Mouse (Mus musculus): ENCODE data around the gene Dnajc6. TPM values are rescaled to one million over a fixed set of nuclear protein-coding genes. Genes with fewer than 3 reads are reported as not detected.

Gene Dnajc6
- polyA plus RNA-seq, 1 experiment from 2014 or later: 0.81 TPM

- TF ChIP-seq CTCF (IDR thresholded peaks at IDR 0.05; ENCODE audit: low read depth): no peak
- H3K4me2 ChIP-seq (replicated peaks; ENCODE audit: low read depth): no peak overlapping the region
- H3K36me3 ChIP-seq (ENCODE audit: control insufficient read depth, insufficient read depth, low read length): no peaks in the 10 kb centered on the region
- H3K4me1 ChIP-seq (replicated peaks; ENCODE audit: control insufficient read depth, insufficient read depth): no peaks in the 10 kb centered on the region
- H3K27me3 ChIP-seq (ENCODE audit: control insufficient read depth, insufficient read depth, low read length): no peaks in the 10 kb centered on the region
- ATAC-seq (ENCODE audit: low FRiP score, low TSS enrichment): no peak
- H3K4me3 ChIP-seq (ENCODE audit: low read depth, low read length): no peak overlapping the region
- no peak for DNase-seq (ENCODE audit: low spot score)
- no peak overlapping the region for H3K9ac ChIP-seq (ENCODE audit: low read length)
- no peaks in the 10 kb centered on the region for H3K9me3 ChIP-seq (ENCODE audit: control insufficient read depth, low read length)
- H3K27ac ChIP-seq (replicated peaks): no peak overlapping the region
- 90% methylated on average over 8 of the region's 8 CpGs for WGBS
Observed at GRCm38 (mm10) chr4:101457176-101457575, 39.3 kb upstream of the Dnajc6 start.

- Histone ChIP-seq H3K4me1 (replicated peaks; ENCODE audit: control insufficient read depth, insufficient read depth) (no peaks in the 10 kb centered on the region), H3K9ac (ENCODE audit: low read length) (no peak overlapping the region), H3K27ac (replicated peaks) (no peak overlapping the region), H3K9me3 (ENCODE audit: control insufficient read depth, low read length) (no peaks in the 10 kb centered on the region), H3K36me3 (ENCODE audit: control insufficient read depth, insufficient read depth, low read length) (no peaks in the 10 kb centered on the region), H3K27me3 (ENCODE audit: control insufficient read depth, insufficient read depth, low read length) (no peaks in the 10 kb centered on the region), H3K4me2 (replicated peaks; ENCODE audit: low read depth) (no peak overlapping the region), H3K4me3 (ENCODE audit: low read depth, low read length) (no peak overlapping the region)
- 34% methylated on average over 2 of the region's 2 CpGs for WGBS
- ATAC-seq (ENCODE audit: low FRiP score, low TSS enrichment) (peak; percentile 6; the same call in 1 of the 2 replicates), DNase-seq (ENCODE audit: low spot score) (peak; percentile 54)
- TF ChIP-seq EP300 (optimal IDR thresholded peaks at IDR 0.05): no peak
- peak; percentile 82 for TF ChIP-seq CTCF (IDR thresholded peaks at IDR 0.05; ENCODE audit: low read depth)
Observed at GRCm38 (mm10) chr4:101458341-101458740, 38.1 kb upstream of the Dnajc6 start.

GRCm38 (mm10) chr4:101459358-101459757 lies 37.1 kb upstream of the Dnajc6 start:
- H3K4me1 ChIP-seq (replicated peaks; ENCODE audit: control insufficient read depth, insufficient read depth): no peaks in the 10 kb centered on the region
- no peak overlapping the region for H3K27ac ChIP-seq (replicated peaks)
- H3K27me3 ChIP-seq (ENCODE audit: control insufficient read depth, insufficient read depth, low read length): no peaks in the 10 kb centered on the region
- H3K4me2 ChIP-seq (replicated peaks; ENCODE audit: low read depth): no peak overlapping the region
- H3K36me3 ChIP-seq (ENCODE audit: control insufficient read depth, insufficient read depth, low read length): no peaks in the 10 kb centered on the region
- no peak for ATAC-seq (ENCODE audit: low FRiP score, low TSS enrichment)
- no peak for DNase-seq (ENCODE audit: low spot score)
- TF ChIP-seq EP300 (optimal IDR thresholded peaks at IDR 0.05) (no peak), CTCF (IDR thresholded peaks at IDR 0.05; ENCODE audit: low read depth) (no peak)
- no peak overlapping the region for H3K9ac ChIP-seq (ENCODE audit: low read length)
- 79% methylated on average over 4 of the region's 4 CpGs for WGBS
- no peaks in the 10 kb centered on the region for H3K9me3 ChIP-seq (ENCODE audit: control insufficient read depth, low read length)
- no peak overlapping the region for H3K4me3 ChIP-seq (ENCODE audit: low read depth, low read length)

GRCm38 (mm10) chr4:101460114-101460513 lies 36.3 kb upstream of the Dnajc6 start:
- WGBS: 75% methylated on average over 1 of the region's 1 CpGs
- no peaks in the 10 kb centered on the region for H3K9me3 ChIP-seq (ENCODE audit: control insufficient read depth, low read length)
- no peak for TF ChIP-seq CTCF (IDR thresholded peaks at IDR 0.05; ENCODE audit: low read depth)
- no peak for TF ChIP-seq EP300 (optimal IDR thresholded peaks at IDR 0.05)
- no peaks in the 10 kb centered on the region for H3K36me3 ChIP-seq (ENCODE audit: control insufficient read depth, insufficient read depth, low read length)
- ATAC-seq (ENCODE audit: low FRiP score, low TSS enrichment): no peak
- H3K9ac ChIP-seq (ENCODE audit: low read length): no peak overlapping the region
- H3K27me3 ChIP-seq (ENCODE audit: control insufficient read depth, insufficient read depth, low read length): no peaks in the 10 kb centered on the region
- no peak for DNase-seq (ENCODE audit: low spot score)
- H3K4me1 ChIP-seq (replicated peaks; ENCODE audit: control insufficient read depth, insufficient read depth): no peaks in the 10 kb centered on the region
- H3K4me3 ChIP-seq (ENCODE audit: low read depth, low read length): no peak overlapping the region
- H3K27ac ChIP-seq (replicated peaks): no peak overlapping the region
- H3K4me2 ChIP-seq (replicated peaks; ENCODE audit: low read depth): no peak overlapping the region

DNA sequence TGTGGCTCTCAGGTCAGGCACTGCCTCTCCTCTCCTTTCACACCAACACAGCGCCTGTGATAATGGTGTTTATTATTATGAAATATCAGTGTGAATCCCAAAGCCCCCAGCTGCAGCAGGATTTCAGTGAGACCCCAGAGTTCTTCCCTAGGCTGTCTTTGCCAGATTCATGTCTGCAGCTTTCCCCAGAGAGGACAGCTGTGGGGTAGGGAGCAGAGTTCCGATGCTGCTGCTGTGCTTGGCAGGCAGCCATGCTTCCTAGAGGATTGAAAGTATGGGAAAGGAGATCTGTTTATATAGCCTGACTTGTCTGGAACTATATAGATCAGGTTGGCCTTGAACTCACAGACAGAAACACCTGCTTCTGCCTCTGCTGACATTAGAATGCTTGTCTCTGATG lies 34.4 kb upstream of the Dnajc6 start:
- H3K27ac ChIP-seq (replicated peaks): no peak overlapping the region
- TF ChIP-seq EP300 (optimal IDR thresholded peaks at IDR 0.05) (no peak), CTCF (IDR thresholded peaks at IDR 0.05; ENCODE audit: low read depth) (no peak)
- H3K4me3 ChIP-seq (ENCODE audit: low read depth, low read length): no peak overlapping the region
- H3K4me2 ChIP-seq (replicated peaks; ENCODE audit: low read depth): no peak overlapping the region
- no peaks in the 10 kb centered on the region for H3K9me3 ChIP-seq (ENCODE audit: control insufficient read depth, low read length)
- 58% methylated on average over 2 of the region's 2 CpGs for WGBS
- H3K36me3 ChIP-seq (ENCODE audit: control insufficient read depth, insufficient read depth, low read length): no peaks in the 10 kb centered on the region
- no peaks in the 10 kb centered on the region for H3K27me3 ChIP-seq (ENCODE audit: control insufficient read depth, insufficient read depth, low read length)
- DNase-seq (ENCODE audit: low spot score) (no peak), ATAC-seq (ENCODE audit: low FRiP score, low TSS enrichment) (no peak)
- no peak overlapping the region for H3K9ac ChIP-seq (ENCODE audit: low read length)
- H3K4me1 ChIP-seq (replicated peaks; ENCODE audit: control insufficient read depth, insufficient read depth): no peaks in the 10 kb centered on the region

DNA sequence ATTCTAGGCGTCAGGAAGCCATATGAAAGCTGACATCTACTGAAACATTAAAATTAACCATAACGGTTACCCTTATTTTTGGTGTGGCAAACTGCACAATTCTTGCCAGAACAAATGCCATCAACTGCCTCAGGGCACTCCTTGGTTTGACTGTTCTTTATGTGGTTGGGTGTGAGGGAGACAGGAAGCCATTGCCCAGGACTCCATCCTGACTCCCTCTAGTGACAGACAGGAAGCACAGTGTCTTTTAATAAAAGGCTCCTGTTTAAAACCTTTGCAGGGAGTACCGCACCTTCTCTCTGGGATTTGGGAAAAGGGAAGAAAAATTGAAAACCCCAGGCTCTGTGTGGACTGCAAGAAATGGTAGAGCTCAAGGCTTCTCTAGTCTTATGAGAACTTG lies 30.2 kb upstream of the Dnajc6 start:
- no peak for ATAC-seq (ENCODE audit: low FRiP score, low TSS enrichment)

More for the DNA sequence above, 30.2 kb upstream of the Dnajc6 start:
- H3K36me3 ChIP-seq (ENCODE audit: control insufficient read depth, insufficient read depth, low read length): no peaks in the 10 kb centered on the region
- H3K9ac ChIP-seq (ENCODE audit: low read length): no peak overlapping the region
- DNase-seq (ENCODE audit: low spot score): no peak
- no peak overlapping the region for H3K4me3 ChIP-seq (ENCODE audit: low read depth, low read length)
- TF ChIP-seq CTCF (IDR thresholded peaks at IDR 0.05; ENCODE audit: low read depth) (peak; percentile 38; the same call in 1 of the 2 replicates), EP300 (optimal IDR thresholded peaks at IDR 0.05) (no peak)
- no peak overlapping the region for H3K4me2 ChIP-seq (replicated peaks; ENCODE audit: low read depth)
- H3K27me3 ChIP-seq (ENCODE audit: control insufficient read depth, insufficient read depth, low read length): no peaks in the 10 kb centered on the region
- no peaks in the 10 kb centered on the region for H3K9me3 ChIP-seq (ENCODE audit: control insufficient read depth, low read length)
- WGBS: 76% methylated on average over 3 of the region's 3 CpGs
- H3K27ac ChIP-seq (replicated peaks): no peak overlapping the region
- no peaks in the 10 kb centered on the region for H3K4me1 ChIP-seq (replicated peaks; ENCODE audit: control insufficient read depth, insufficient read depth)

All from stomach, postnatal 0 days (tissue).